Mouse (Mus musculus): ENCODE measurements around the gene Tspo. TPM values are rescaled to one million over a fixed set of nuclear protein-coding genes. Genes with fewer than 3 reads are reported as not detected.

Tspo gene
- polyA plus RNA-seq (2021), result 226 TPM

- no peaks in the 10 kb centered on the region for H3K27me3 ChIP-seq
- in situ Hi-C loops (cut with MboI; ENCODE audit: low pct_unique_long_range_greater_than_20kb), result no loop called here
- no peak for TF ChIP-seq CTCF (IDR thresholded peaks at IDR 0.05)
- ATAC-seq, result peak; percentile 19
- ChIA-PET CTCF (interaction anchor here (0.7 kb wide), 1 partner anchor 155 kb away, joined by 3 read pairs; no protein-coding TSS in a partner anchor), POLR2A (interaction anchor here (1.8 kb wide), 2 partner anchors 8 to 31 kb away, joined by 6 read pairs; no protein-coding TSS in a partner anchor)
- DNase-seq (ENCODE audit: low read depth, low spot score), result no peak
Measured at GRCm38 (mm10) chr15:83563327-83563856, at the start of gene Tspo, which contains the start of gene Mcat. TSS of gene Tspo (plus strand) at chr15:83563592. TSS of gene Mcat (minus strand) at chr15:83563787.

- in situ Hi-C loops (cut with MboI; ENCODE audit: low pct_unique_long_range_greater_than_20kb), result loop anchor here (5.0 to 25.0 kb wide), 2 partner anchors 303 to 703 kb away; no protein-coding TSS in a partner anchor
- ChIA-PET POLR2A (no interaction called here), CTCF (no interaction called here)
- DNase-seq (ENCODE audit: low read depth, low spot score) (no peak), ATAC-seq (no peak)
- TF ChIP-seq CTCF (IDR thresholded peaks at IDR 0.05), result no peak
- no peaks in the 10 kb centered on the region for H3K27me3 ChIP-seq
Measured at GRCm38 (mm10) chr15:83515018-83515417, 48.4 kb upstream of the Tspo start.

GRCm38 (mm10) chr15:83518215-83519048, 45.0 kb upstream of the Tspo start:
- CTCF ChIA-PET, result interaction anchor here (0.8 to 2.2 kb wide), 9 partner anchors 10 to 313 kb away, joined by 3 to 8 read pairs (median 3); no protein-coding TSS in a partner anchor
- POLR2A ChIA-PET, result interaction anchor here (1.5 kb wide), 1 partner anchor 16 kb away, joined by 5 read pairs; no protein-coding TSS in a partner anchor
- peak; percentile 92 for TF ChIP-seq CTCF (IDR thresholded peaks at IDR 0.05)
- in situ Hi-C loops (cut with MboI; ENCODE audit: low pct_unique_long_range_greater_than_20kb), result loop anchor here (5.0 to 25.0 kb wide), 2 partner anchors 306 to 706 kb away; no protein-coding TSS in a partner anchor
- DNase-seq (ENCODE audit: low read depth, low spot score) (no peak), ATAC-seq (peak; percentile 87)
- no peaks in the 10 kb centered on the region for H3K27me3 ChIP-seq

GRCm38 (mm10) chr15:83520861-83521382, 42.5 kb upstream of the Tspo start:
- ChIA-PET POLR2A (no interaction called here), CTCF (no interaction called here)
- in situ Hi-C loops (cut with MboI; ENCODE audit: low pct_unique_long_range_greater_than_20kb), result loop anchor here (25.0 kb wide), 1 partner anchor 709 kb away; no protein-coding TSS in a partner anchor
- no peaks in the 10 kb centered on the region for H3K27me3 ChIP-seq
- DNase-seq (ENCODE audit: low read depth, low spot score), result no peak
- TF ChIP-seq CTCF (IDR thresholded peaks at IDR 0.05), result no peak
- ATAC-seq, result no peak

- ATAC-seq, result no peak
Measured at GRCm38 (mm10) chr15:83523196-83523595, 40.2 kb upstream of the Tspo start.

GRCm38 (mm10) chr15:83523638-83524332, 39.6 kb upstream of the Tspo start:
- TF ChIP-seq CTCF (IDR thresholded peaks at IDR 0.05), result no peak
- POLR2A ChIA-PET, result no interaction called here
- ATAC-seq, result no peak
- in situ Hi-C loops (cut with MboI; ENCODE audit: low pct_unique_long_range_greater_than_20kb), result loop anchor here (25.0 kb wide), 1 partner anchor 711 kb away; no protein-coding TSS in a partner anchor
- DNase-seq (ENCODE audit: low read depth, low spot score), result no peak
- CTCF ChIA-PET, result interaction anchor here (1.3 kb wide), 1 partner anchor 14 kb away, joined by 3 read pairs; no protein-coding TSS in a partner anchor
- H3K27me3 ChIP-seq, result no peaks in the 10 kb centered on the region

More at GRCm38 (mm10) chr15:83523196-83523595, 40.2 kb upstream of the Tspo start:
- in situ Hi-C loops (cut with MboI; ENCODE audit: low pct_unique_long_range_greater_than_20kb), result loop anchor here (25.0 kb wide), 1 partner anchor 711 kb away; no protein-coding TSS in a partner anchor
- no peak for DNase-seq (ENCODE audit: low read depth, low spot score)
- ChIA-PET POLR2A (no interaction called here), CTCF (interaction anchor here (1.3 kb wide), 1 partner anchor 13 kb away, joined by 3 read pairs; no protein-coding TSS in a partner anchor)
- TF ChIP-seq CTCF (IDR thresholded peaks at IDR 0.05), result no peak
- no peaks in the 10 kb centered on the region for H3K27me3 ChIP-seq

GRCm38 (mm10) chr15:83524333-83524729, 39.1 kb upstream of the Tspo start:
- ATAC-seq (no peak), DNase-seq (ENCODE audit: low read depth, low spot score) (no peak)
- ChIA-PET POLR2A (no interaction called here), CTCF (interaction anchor here (1.3 kb wide), 1 partner anchor 14 kb away, joined by 3 read pairs; no protein-coding TSS in a partner anchor)
- no peaks in the 10 kb centered on the region for H3K27me3 ChIP-seq
- in situ Hi-C loops (cut with MboI; ENCODE audit: low pct_unique_long_range_greater_than_20kb), result loop anchor here (25.0 kb wide), 1 partner anchor 712 kb away; no protein-coding TSS in a partner anchor
- no peak for TF ChIP-seq CTCF (IDR thresholded peaks at IDR 0.05)

- no peaks in the 10 kb centered on the region for H3K27me3 ChIP-seq
- in situ Hi-C loops (cut with MboI; ENCODE audit: low pct_unique_long_range_greater_than_20kb), result no loop called here
- DNase-seq (ENCODE audit: low read depth, low spot score) (no peak), ATAC-seq (no peak)
- CTCF ChIA-PET, result no interaction called here
- TF ChIP-seq CTCF (IDR thresholded peaks at IDR 0.05), result no peak
- POLR2A ChIA-PET, result no interaction called here
Measured at GRCm38 (mm10) chr15:83526424-83527091, 36.8 kb upstream of the Tspo start, which contains the start of gene Bik. TSS of gene Bik (plus strand) at chr15:83526862.

GRCm38 (mm10) chr15:83527092-83527437, 36.3 kb upstream of the Tspo start:
- no peak for TF ChIP-seq CTCF (IDR thresholded peaks at IDR 0.05)
- no peak for DNase-seq (ENCODE audit: low read depth, low spot score)
- no peak for ATAC-seq
- POLR2A ChIA-PET, result no interaction called here
- in situ Hi-C loops (cut with MboI; ENCODE audit: low pct_unique_long_range_greater_than_20kb), result no loop called here
- CTCF ChIA-PET, result interaction anchor here (1.6 kb wide), 1 partner anchor 9 kb away, joined by 5 read pairs; no protein-coding TSS in a partner anchor
- no peaks in the 10 kb centered on the region for H3K27me3 ChIP-seq
